Mouse (Mus musculus) mouse embryonic stem cell (cell line): ENCODE data around the gene Sgcd.

Source experiments
- in situ Hi-C, 2 experiments: fragments of 300-500 bp; cut with MboI; formaldehyde crosslinking; loops; 1 replicate in 1 of 2; 3 replicates in 1 of 2; pipeline ENCODE4 v1.14.3; 2019 to 2020; ENCODE audit warnings: low sequenced_read_pairs in 2 of 2, low pct_unique_long_range_greater_than_20kb in 1 of 2, mixed read lengths in 1 of 2; ENCODE audit not compliant: unreplicated experiment in 1 of 2

Gene Sgcd

GRCm38 (mm10) chr11:47211531-47211930, 777.2 kb downstream of the Sgcd start:
- in situ Hi-C loops, result no loop called here

GRCm38 (mm10) chr11:47206461-47206860, 782.3 kb downstream of the Sgcd start:
- in situ Hi-C loops, result no loop called here

GRCm38 (mm10) chr11:47199106-47199505, 789.7 kb downstream of the Sgcd start:
- in situ Hi-C loops, result no loop called here

GRCm38 (mm10) chr11:47188556-47188955, 800.2 kb downstream of the Sgcd start:
- in situ Hi-C loops, result no loop called here

GRCm38 (mm10) chr11:47174977-47175376, 813.8 kb downstream of the Sgcd start:
- in situ Hi-C loops, result no loop called here

- in situ Hi-C loops, result no loop called here
Measured at GRCm38 (mm10) chr11:47170926-47171625, 817.7 kb downstream of the Sgcd start.

- in situ Hi-C loops, result no loop called here
Measured at GRCm38 (mm10) chr11:47167376-47167775, 821.4 kb downstream of the Sgcd start.

- in situ Hi-C loops, result no loop called here
Measured at GRCm38 (mm10) chr11:47158089-47158488, 830.7 kb downstream of the Sgcd start.

- in situ Hi-C loops, result no loop called here
Measured at GRCm38 (mm10) chr11:47156730-47157693, 831.8 kb downstream of the Sgcd start.

- in situ Hi-C loops, result no loop called here
Measured at GRCm38 (mm10) chr11:47154837-47155430, 833.8 kb downstream of the Sgcd start.

- in situ Hi-C loops, result no loop called here
Measured at GRCm38 (mm10) chr11:47149607-47150006, 839.2 kb downstream of the Sgcd start.

GRCm38 (mm10) chr11:47139867-47140266, 848.9 kb downstream of the Sgcd start:
- in situ Hi-C loops, result no loop called here

- in situ Hi-C loops, result no loop called here
Measured at GRCm38 (mm10) chr11:47139271-47139670, 849.5 kb downstream of the Sgcd start.

- in situ Hi-C loops, result no loop called here
Measured at GRCm38 (mm10) chr11:47132410-47132809, 856.4 kb downstream of the Sgcd start.

- in situ Hi-C loops, result no loop called here
Measured at GRCm38 (mm10) chr11:47130432-47130831, 858.3 kb downstream of the Sgcd start.

GRCm38 (mm10) chr11:47129992-47130391, 858.8 kb downstream of the Sgcd start:
- in situ Hi-C loops, result no loop called here

GRCm38 (mm10) chr11:47129166-47129565, 859.6 kb downstream of the Sgcd start:
- in situ Hi-C loops, result no loop called here

GRCm38 (mm10) chr11:47128331-47128730, 860.4 kb downstream of the Sgcd start:
- in situ Hi-C loops, result no loop called here

- in situ Hi-C loops, result no loop called here
Measured at GRCm38 (mm10) chr11:47120874-47121273, 867.9 kb downstream of the Sgcd start.
